Mouse (Mus musculus) heart, postnatal 14 days (tissue): Measurements from ENCODE around the gene Tgfb2. TPM values are rescaled to one million over a fixed set of nuclear protein-coding genes. Genes with fewer than 3 reads are reported as not detected.

ENCODE experiments used
- DNase-seq, 2 experiments: peaks; one replicate each; pipeline ENCODE4 v3.0.0; 2021 to 2022
- intact Hi-C: fragments of 180-260 bp; cut with DNase I; formaldehyde crosslinking; loops from one replicate; pipeline ENCODE4 v1.15.1; 2025
- total RNA-seq, 2 experiments: library from RNA; stranded (reverse); gene quantifications; 2 replicates each; pipeline ENCODE4 v1.2.3; 2021

Tgfb2 gene
- total RNA-seq, 2 experiments from 2014 or later = 7.6 to 7.9 TPM

DNA sequence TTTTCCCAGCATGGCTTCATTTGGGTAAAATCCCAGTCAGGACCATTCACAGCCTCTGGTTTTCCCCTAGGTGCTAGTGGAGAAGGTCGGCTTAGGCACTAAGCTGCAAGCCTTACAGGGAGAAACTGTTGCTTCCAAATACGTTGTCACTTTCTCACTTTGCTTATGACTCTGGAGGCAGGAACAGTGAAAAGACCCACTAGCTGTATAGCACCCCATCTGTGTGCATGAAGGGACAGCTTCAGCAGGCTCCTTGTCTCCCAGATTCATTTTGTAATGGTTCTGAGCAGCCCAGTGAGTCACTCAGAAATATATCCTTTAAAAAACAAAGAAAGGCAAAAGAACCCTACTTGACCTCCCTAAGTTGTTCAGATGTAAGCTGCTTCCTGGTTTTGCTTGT is 100.2 kb downstream of the Tgfb2 start:
- no peak for DNase-seq
- intact Hi-C loops = no loop called here

DNA sequence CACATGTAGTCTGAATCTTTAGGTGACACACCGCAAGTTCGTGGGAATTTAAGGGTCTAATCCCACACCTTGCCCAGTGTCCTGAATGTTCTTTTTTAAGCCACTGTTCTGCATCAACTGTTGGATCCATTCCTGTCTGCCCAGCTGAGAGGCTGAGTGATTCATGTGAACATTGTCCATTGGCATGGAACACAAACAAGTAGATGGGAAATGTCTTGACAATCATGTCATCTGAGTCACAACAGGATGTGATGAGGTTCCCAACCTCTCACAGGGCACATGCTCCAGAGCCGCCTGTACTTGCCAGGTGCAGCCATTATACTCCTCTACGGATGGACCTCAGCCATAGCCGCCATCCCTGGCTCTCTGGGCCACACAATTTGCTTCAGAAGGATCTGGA is 101.7 kb downstream of the Tgfb2 start:
- DNase-seq = no peak
- intact Hi-C loops = no loop called here

DNA sequence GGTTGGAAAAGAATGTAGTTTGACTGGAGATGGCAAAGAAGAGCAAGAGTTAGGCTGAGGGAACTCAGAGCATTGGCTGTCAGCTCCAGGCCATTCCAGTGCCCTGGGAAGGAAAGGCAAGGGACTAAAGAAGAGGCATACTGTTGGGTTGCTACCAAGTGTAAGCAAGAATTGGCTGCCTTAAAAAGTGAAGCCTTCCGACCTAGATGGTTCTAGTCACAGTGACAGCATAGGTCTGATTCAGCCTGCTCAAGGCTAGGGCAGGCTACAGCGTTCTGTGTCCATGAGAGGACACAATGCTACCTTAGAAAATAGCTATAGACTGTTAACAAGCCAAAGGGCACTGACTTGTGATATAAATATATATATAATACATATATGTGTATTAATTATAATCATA is 117.6 kb downstream of the Tgfb2 start:
- no peak for DNase-seq
- intact Hi-C loops = no loop called here

DNA sequence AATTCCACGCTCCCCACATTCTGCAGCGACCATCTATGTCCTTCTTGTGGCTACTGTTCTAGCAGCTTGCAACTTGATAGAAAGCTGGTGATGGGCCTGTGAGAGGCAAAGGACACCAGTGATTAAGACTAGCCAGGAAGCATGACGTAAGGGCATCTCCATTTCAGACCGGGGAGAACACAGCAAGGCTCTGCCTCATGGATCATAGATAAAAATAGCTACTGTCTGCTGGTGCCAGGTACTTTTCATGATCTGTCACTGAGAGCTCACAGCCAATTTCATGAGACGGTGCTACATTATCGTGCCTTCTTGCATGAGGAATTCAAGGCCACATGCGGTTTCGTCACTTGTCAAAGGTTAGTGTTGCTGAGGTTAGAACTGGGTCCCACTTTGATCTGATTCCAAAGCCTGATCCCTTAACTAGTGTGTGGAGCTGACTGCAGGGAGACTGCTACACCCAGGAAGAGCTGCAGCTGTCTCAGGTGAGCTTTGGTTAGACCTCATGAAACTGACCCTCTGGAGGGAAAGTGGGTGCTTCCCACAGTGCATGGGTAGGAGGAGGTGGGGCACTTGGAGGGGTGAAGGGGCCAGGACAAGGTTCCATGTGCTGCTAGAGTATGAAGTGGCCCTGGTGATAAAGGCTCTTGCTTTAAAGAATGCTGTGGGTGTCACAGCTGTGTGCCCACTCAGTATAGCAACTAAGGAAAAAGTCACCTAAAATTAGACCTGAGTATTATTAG is 118.6 kb downstream of the Tgfb2 start:
- peak; percentile 25 to 34 for DNase-seq
- intact Hi-C loops = no loop called here

DNA sequence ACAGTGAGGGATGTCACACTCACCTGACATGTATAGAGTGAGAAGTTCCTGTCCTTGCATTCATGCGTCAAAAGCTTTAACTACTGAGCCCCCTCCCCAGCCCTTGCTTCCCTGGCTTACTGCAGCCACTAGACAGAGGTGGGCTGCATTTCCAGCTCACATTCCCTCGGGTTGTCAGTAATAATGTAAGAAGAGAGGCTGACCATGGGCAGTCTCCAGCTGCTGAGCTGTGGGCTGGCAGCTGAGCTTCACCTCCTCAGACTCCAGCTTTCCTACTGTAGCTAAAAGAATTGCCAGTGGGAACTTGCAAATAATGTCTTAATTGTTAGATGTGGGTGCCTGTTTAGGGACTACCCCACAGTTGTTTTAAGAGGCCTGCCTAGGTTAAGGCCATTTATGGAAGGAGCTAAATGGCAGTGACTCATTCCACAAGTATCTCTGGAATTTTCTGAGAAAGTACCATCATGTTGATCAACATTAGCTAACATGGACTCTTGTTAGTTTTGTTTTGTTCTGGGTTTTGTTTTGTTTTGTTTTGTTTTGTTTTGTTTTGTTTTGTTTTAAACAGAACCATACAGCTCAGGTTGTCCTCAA is 120.1 kb downstream of the Tgfb2 start:
- DNase-seq = no peak
- intact Hi-C loops = no loop called here

DNA sequence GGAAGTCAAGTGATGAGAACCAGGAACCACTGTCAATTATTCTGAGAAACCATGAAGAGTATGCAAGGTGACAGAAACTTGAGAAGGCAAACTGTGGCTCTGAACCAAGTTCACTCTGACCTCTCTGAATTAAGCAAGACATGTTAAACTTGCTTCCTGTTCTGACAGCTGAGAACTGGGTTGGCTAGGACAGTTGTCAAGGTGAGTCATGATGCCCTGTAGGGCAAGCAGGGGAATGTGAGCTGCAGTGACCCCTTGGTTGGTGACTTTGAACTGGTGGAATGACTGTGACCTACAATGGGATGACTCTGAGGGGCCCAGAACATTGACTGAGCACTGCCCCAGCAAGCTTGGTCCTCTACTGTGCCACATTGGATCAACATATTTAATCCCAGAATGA is 121.9 kb downstream of the Tgfb2 start:
- DNase-seq = no peak
- intact Hi-C loops = no loop called here

DNA sequence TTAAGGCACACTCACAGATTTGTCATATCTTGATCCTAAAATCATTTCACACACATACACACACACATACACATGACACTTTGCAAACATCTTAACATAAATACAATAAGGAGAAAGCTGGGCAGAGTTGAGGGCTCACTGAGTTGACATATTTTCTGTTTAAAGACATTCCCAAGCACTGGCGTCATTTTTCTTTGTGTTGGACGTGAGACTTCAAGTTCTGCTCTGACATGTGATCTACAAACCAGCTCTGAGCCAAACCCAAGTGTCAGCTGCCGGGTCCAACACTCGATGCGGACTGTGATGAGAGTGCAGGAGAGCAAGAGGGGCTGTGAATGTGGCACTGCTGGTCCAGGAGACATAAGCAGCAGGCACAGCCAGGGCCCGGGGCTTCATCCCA is 123.7 kb downstream of the Tgfb2 start:
- DNase-seq = no peak
- intact Hi-C loops = no loop called here

DNA sequence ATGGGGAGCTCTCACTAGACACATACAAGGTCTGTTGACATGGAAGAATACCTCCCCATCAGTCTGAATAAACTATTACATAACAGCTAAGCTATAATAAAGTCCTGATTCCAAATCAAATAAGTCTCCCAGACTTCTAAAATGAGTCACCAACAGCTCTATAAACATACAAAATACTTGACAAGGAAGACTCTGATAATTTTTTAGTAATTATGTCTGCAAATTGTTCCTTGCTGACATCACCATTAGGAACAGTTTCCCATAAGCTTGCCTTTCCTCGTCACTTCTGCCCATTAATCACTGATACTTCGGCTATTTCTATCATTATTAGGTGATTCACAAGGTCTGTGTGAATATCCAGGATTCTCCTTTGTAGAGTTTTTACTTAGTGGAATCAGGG is 124.1 kb downstream of the Tgfb2 start:
- intact Hi-C loops = no loop called here
- DNase-seq = no peak

DNA sequence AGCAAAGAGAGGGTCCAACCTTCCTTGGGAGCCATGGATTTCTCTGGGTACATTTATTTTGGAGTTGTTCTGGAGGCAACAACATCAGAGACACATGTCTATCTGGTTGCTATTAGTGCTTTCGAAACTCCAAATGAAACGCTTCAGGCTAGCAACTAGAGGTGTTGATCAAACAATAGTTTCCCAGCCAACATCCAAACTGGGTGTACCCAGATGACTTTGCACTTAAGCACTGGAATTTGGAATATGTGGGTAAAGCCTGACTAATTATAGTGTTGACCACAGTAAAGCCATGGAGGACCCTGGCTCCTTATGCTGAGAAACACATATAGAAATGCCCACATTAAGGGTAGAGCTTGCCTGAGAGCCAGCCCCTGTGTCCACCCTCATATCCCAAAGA is 124.7 kb downstream of the Tgfb2 start:
- DNase-seq = no peak

DNA sequence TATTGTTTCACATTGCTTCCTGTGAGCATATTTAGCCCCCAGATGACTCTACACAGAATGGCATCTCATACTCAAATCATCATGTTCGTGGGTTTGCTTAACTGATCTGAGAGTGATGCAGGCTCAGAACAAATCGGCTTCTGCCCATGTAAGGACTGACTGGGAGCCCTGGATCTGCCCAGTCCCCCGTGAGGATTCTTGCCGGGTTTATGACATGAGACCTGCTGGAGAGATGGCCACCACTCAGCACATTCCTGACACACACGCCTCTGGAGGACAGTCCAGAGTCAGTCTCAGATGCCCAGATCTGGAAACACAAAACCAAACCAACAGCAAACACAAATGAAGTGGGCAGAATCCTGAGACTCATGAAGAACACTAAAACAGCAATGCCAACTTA is 128.5 kb downstream of the Tgfb2 start:
- no peak for DNase-seq
- intact Hi-C loops = no loop called here

More for the DNA sequence above, 124.7 kb downstream of the Tgfb2 start:
- intact Hi-C loops = no loop called here

DNA sequence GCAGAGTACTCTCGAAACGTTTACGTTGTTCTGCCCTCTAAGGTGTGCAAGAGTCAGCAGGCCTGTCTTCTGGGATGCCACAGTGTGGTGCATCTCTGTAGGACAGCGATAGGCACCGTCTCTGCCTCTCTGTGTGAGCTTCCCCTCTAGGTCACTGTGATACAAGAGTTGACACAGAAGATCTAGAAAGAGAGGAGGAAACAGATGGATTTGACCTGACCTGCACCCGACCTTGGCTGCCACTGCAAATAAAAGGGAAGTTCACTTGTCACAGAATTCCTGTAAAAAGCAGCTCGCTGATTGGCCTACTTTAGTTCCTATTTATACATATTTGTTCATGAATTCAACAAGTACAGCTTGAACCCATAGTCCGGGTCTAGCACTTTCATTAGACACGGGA is 130.2 kb downstream of the Tgfb2 start:
- intact Hi-C loops = no loop called here
- DNase-seq = no peak

DNA sequence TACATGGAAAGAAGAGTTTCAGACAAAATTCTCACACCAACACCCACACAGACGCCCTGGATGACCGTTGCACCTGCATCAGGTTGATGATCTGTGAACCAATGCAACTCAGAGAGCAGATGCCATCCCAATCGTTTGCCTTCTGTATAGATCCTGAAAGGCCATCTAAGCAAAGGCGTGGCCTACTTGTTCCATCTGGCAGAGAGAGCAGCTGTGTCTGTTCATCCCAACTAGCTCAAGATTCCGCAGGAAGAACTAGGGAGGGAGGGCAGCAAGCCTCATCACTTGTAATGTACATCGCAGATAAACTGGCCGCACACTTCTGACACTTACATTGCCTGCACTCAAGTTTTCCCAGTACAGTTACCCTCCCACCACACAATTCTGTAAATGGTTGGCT is 130.7 kb downstream of the Tgfb2 start:
- DNase-seq = no peak
- intact Hi-C loops = no loop called here

Other genes starting within 250 kb of the Tgfb2 start
- 1 to 10 TPM; 7.3 to 9.1 TPM for gene Rrp15, start 43.4 kb upstream of the Tgfb2 start, total RNA-seq